Mouse (Mus musculus): Measurements from ENCODE around the gene Zim1.

The Zim1 gene

GRCm38 (mm10) chr7:6696241-6697045, at the start of gene Zim1:
Zim1 (minus strand) TSS chr7:6696450.
- CTCF ChIA-PET, result no interaction called here

- CTCF ChIA-PET, result interaction anchor here (0.6 kb wide), 1 partner anchor 222 kb away, joined by 3 read pairs; no protein-coding TSS in a partner anchor
Observed at GRCm38 (mm10) chr7:6744281-6744904, 48.1 kb upstream of the Zim1 start.

- CTCF ChIA-PET, result no interaction called here
Observed at GRCm38 (mm10) chr7:6736060-6736459, 39.8 kb upstream of the Zim1 start.

GRCm38 (mm10) chr7:6731930-6732329, 35.7 kb upstream of the Zim1 start:
- CTCF ChIA-PET, result no interaction called here

- CTCF ChIA-PET, result no interaction called here
Observed at GRCm38 (mm10) chr7:6731373-6731772, 35.1 kb upstream of the Zim1 start.

- CTCF ChIA-PET, result no interaction called here
Observed at GRCm38 (mm10) chr7:6730801-6731200, 34.6 kb upstream of the Zim1 start.

- CTCF ChIA-PET, result no interaction called here
Observed at GRCm38 (mm10) chr7:6730241-6730640, 34.0 kb upstream of the Zim1 start, which contains the start of the genes Peg3 and Usp29. Peg3 (minus strand) TSS chr7:6730431. Usp29 (plus strand) TSS chr7:6730578.

GRCm38 (mm10) chr7:6729061-6729817, 33.0 kb upstream of the Zim1 start:
- CTCF ChIA-PET, result no interaction called here

- CTCF ChIA-PET, result no interaction called here
Observed at GRCm38 (mm10) chr7:6728263-6728931, 32.1 kb upstream of the Zim1 start.

GRCm38 (mm10) chr7:6727351-6728121, 31.3 kb upstream of the Zim1 start:
- CTCF ChIA-PET, result no interaction called here

GRCm38 (mm10) chr7:6709396-6709795, 13.1 kb upstream of the Zim1 start:
- CTCF ChIA-PET, result no interaction called here

GRCm38 (mm10) chr7:6708451-6709180, 12.4 kb upstream of the Zim1 start:
- CTCF ChIA-PET, result no interaction called here

GRCm38 (mm10) chr7:6707416-6708015, 11.3 kb upstream of the Zim1 start:
- CTCF ChIA-PET, result no interaction called here

- CTCF ChIA-PET, result no interaction called here
Observed at GRCm38 (mm10) chr7:6699230-6699629, 3.0 kb upstream of the Zim1 start.

GRCm38 (mm10) chr7:6685511-6685910, 10.7 kb downstream of the Zim1 start:
- CTCF ChIA-PET, result no interaction called here

GRCm38 (mm10) chr7:6666726-6667125, 29.5 kb downstream of the Zim1 start:
- CTCF ChIA-PET, result no interaction called here

- CTCF ChIA-PET, result interaction anchor here (0.7 kb wide), 1 partner anchor 28 kb away, joined by 4 read pairs; no protein-coding TSS in a partner anchor
Observed at GRCm38 (mm10) chr7:6663430-6663829, 32.8 kb downstream of the Zim1 start.

GRCm38 (mm10) chr7:6659605-6660004, 36.6 kb downstream of the Zim1 start:
- CTCF ChIA-PET, result no interaction called here

GRCm38 (mm10) chr7:6658606-6659005, 37.6 kb downstream of the Zim1 start:
- CTCF ChIA-PET, result no interaction called here

GRCm38 (mm10) chr7:6652151-6652550, 44.1 kb downstream of the Zim1 start:
- CTCF ChIA-PET, result no interaction called here
